Mouse (Mus musculus) cerebellum, adult 2 months (tissue): Measurements from ENCODE around the gene Foxn4.

Source experiments
- CTCF ChIP-seq: fragments of 200-500 bp; IDR thresholded peaks from 2 replicates; pipeline ENCODE4 v1.5.1; 2011; ENCODE audit warnings: low read depth, mild to moderate bottlenecking, control low read depth, low read length, moderate library complexity, borderline replicate concordance; ENCODE audit not compliant: insufficient read depth
- POLR2A ChIP-seq: fragments of 200-500 bp; IDR thresholded peaks from 2 replicates; pipeline ENCODE4 v1.6.1; 2011; ENCODE audit warnings: low read length, control low read depth, borderline replicate concordance; ENCODE audit not compliant: insufficient read depth

GRCm38 (mm10) chr5:114269984-114270383 is 3.6 kb downstream of the Foxn4 start:
- no peak for TF ChIP-seq CTCF
- no peak for TF ChIP-seq POLR2A
